Comparison of ENCODE assay signal across 14 mouse cellular contexts in genomic region chr3:30510646-30511045, GRCm38 (mm10). TPM values are rescaled to one million over a fixed set of nuclear protein-coding genes. Genes with fewer than 3 reads are reported as not detected.
DNase-seq lines count a peak whose midpoint lies in the region; ATAC-seq and TF ChIP-seq lines count a peak whose summit lies in the region.
"Had no signal": no experiment of that assay in that cellular context is flagged by ENCODE, and none has a peak within 500 bp of the region (broad histone marks: within the 10 kb centered on the region; RNA-seq: fewer than 3 reads in every experiment).

No protein-coding gene starts in this region.

- H3K9ac ChIP-seq in heart, embryonic 15.5 days: no peak overlapping the region
- H3K9ac ChIP-seq in midbrain, embryonic 16.5 days (ENCODE audit: low read depth, low read length): no peak overlapping the region
- no peak overlapping the region for H3K9ac ChIP-seq in kidney, embryonic 16.5 days (replicated peaks; ENCODE audit: low read length)
- H3K9ac ChIP-seq in stomach, embryonic 15.5 days: no peak overlapping the region

- intact Hi-C loops in heart, postnatal 10 days (cut with DNase I): loop anchor here (1.0 to 10.0 kb wide), 4 partner anchors 50 to 776 kb away; no protein-coding TSS in a partner anchor
- intact Hi-C loops in left cerebral cortex, adult 2 months (cut with DNase I): loop anchor here (10.0 kb wide), 1 partner anchor 496 kb away; no protein-coding TSS in a partner anchor

- WGBS in heart, embryonic 15.5 days: 26% methylated on average over 8 of the region's 8 CpGs
- WGBS in midbrain, embryonic 10.5 days: 3% methylated on average over 8 of the region's 8 CpGs
- WGBS in midbrain, embryonic 16.5 days: 15% methylated on average over 8 of the region's 8 CpGs
- WGBS in kidney, embryonic 16.5 days: 21% methylated on average over 8 of the region's 8 CpGs
- WGBS in stomach, embryonic 15.5 days: 35% methylated on average over 8 of the region's 8 CpGs

- H3K4me1 ChIP-seq in heart, embryonic 15.5 days (replicated peaks): peaks cover 43% of the 10 kb centered on the region
- peaks cover 88% of the 10 kb centered on the region for H3K4me1 ChIP-seq in midbrain, embryonic 10.5 days
- H3K4me1 ChIP-seq in midbrain, embryonic 16.5 days (ENCODE audit: control insufficient read depth, insufficient read depth, low read length): peaks cover 28% of the 10 kb centered on the region
- peaks cover 27% of the 10 kb centered on the region for H3K4me1 ChIP-seq in kidney, embryonic 16.5 days (ENCODE audit: insufficient read depth, low read length)
- peaks cover 2% of the 10 kb centered on the region; the same call in 1 of the 2 replicates for H3K4me1 ChIP-seq in stomach, embryonic 15.5 days

- ATAC-seq in heart, embryonic 15.5 days (replicated peaks; ENCODE audit: insufficient number of reproducible peaks, insufficient read depth, low FRiP score, low read depth): no peak
- no peak for ATAC-seq in midbrain, embryonic 16.5 days
- no peak for ATAC-seq in kidney, embryonic 16.5 days (ENCODE audit: low FRiP score, low TSS enrichment)
- no peak for ATAC-seq in stomach, embryonic 15.5 days (ENCODE audit: insufficient read depth, low FRiP score, low read depth)
- ATAC-seq: inflammation-experienced regulatory T-cells, adult 6 months had no signal

- H3K4me3 ChIP-seq in heart, embryonic 15.5 days: 0 out of 2 replicates have a peak overlapping the region, but pooled peaks have one; percentile 71
- peak overlapping the region; percentile 76 for H3K4me3 ChIP-seq in midbrain, embryonic 10.5 days
- H3K4me3 ChIP-seq in midbrain, embryonic 16.5 days (ENCODE audit: low read depth, low read length): no peak overlapping the region
- no peak overlapping the region for H3K4me3 ChIP-seq in kidney, embryonic 16.5 days (ENCODE audit: low read length)
- H3K4me3 ChIP-seq in stomach, embryonic 15.5 days (replicated peaks): peak overlapping the region; percentile 63
- H3K4me3 ChIP-seq in left cerebral cortex, adult 2 months: no peak overlapping the region

- DNase-seq in heart, postnatal 10 days: no peak
- no peak for DNase-seq in midbrain, embryonic 10.5 days (ENCODE audit: low spot score)
- no peak for DNase-seq in frontal cortex, postnatal 10 days (ENCODE audit: low spot score in 2 of 2)
- DNase-seq in left cerebral cortex, adult 2 months (ENCODE audit: extremely low spot score in 1 of 2, low spot score in 2 of 2): no peak
- DNase-seq: cerebellum, adult 9-11 months; layer of hippocampus, postnatal 36 days; lung, postnatal 14 days; right cerebral cortex, postnatal 25 days had no signal

- 0 out of 2 replicates have a peak overlapping the region, but pooled peaks have one; percentile 93 for H3K27ac ChIP-seq in heart, embryonic 15.5 days
- H3K27ac ChIP-seq in midbrain, embryonic 10.5 days (replicated peaks): no peak overlapping the region
- no peak overlapping the region for H3K27ac ChIP-seq in midbrain, embryonic 16.5 days (ENCODE audit: low read length)
- H3K27ac ChIP-seq in kidney, embryonic 16.5 days (ENCODE audit: low read length): peak overlapping the region; percentile 6; the same call in 1 of the 2 replicates
- peak overlapping the region; percentile 96; the same call in 1 of the 2 replicates for H3K27ac ChIP-seq in stomach, embryonic 15.5 days
- no peak overlapping the region for H3K27ac ChIP-seq in left cerebral cortex, adult 2 months

- peaks cover 68% of the 10 kb centered on the region for H3K27me3 ChIP-seq in heart, embryonic 15.5 days
- peaks cover 66% of the 10 kb centered on the region for H3K27me3 ChIP-seq in midbrain, embryonic 10.5 days (ENCODE audit: low read depth, poor library complexity, severe bottlenecking)
- H3K27me3 ChIP-seq in midbrain, embryonic 16.5 days (ENCODE audit: control insufficient read depth, insufficient read depth, low read depth, low read length): peaks cover 43% of the 10 kb centered on the region
- H3K27me3 ChIP-seq in kidney, embryonic 16.5 days (ENCODE audit: insufficient read depth, low read length): peaks cover 28% of the 10 kb centered on the region; the same call in 1 of the 2 replicates
- peaks cover 21% of the 10 kb centered on the region for H3K27me3 ChIP-seq in stomach, embryonic 15.5 days (replicated peaks)
- H3K27me3 ChIP-seq: CH12.LX had no signal

- H3K36me3 ChIP-seq in heart, embryonic 15.5 days: no peaks in the 10 kb centered on the region
- H3K36me3 ChIP-seq in midbrain, embryonic 10.5 days: no peaks in the 10 kb centered on the region
- no peaks in the 10 kb centered on the region for H3K36me3 ChIP-seq in midbrain, embryonic 16.5 days (ENCODE audit: control insufficient read depth, insufficient read depth, low read length)
- no peaks in the 10 kb centered on the region for H3K36me3 ChIP-seq in kidney, embryonic 16.5 days (ENCODE audit: insufficient read depth, low read length)
- no peaks in the 10 kb centered on the region for H3K36me3 ChIP-seq in stomach, embryonic 15.5 days

- no peaks in the 10 kb centered on the region for H3K9me3 ChIP-seq in heart, embryonic 15.5 days (replicated peaks)
- no peaks in the 10 kb centered on the region for H3K9me3 ChIP-seq in midbrain, embryonic 10.5 days (replicated peaks)
- H3K9me3 ChIP-seq in midbrain, embryonic 16.5 days (replicated peaks; ENCODE audit: control insufficient read depth, low read length, poor library complexity, severe bottlenecking): no peaks in the 10 kb centered on the region
- no peaks in the 10 kb centered on the region for H3K9me3 ChIP-seq in kidney, embryonic 16.5 days (ENCODE audit: low read length)
- no peaks in the 10 kb centered on the region for H3K9me3 ChIP-seq in stomach, embryonic 15.5 days

- no peak for TF ChIP-seq CTCF in left cerebral cortex, adult 2 months (IDR thresholded peaks at IDR 0.05)

- peak overlapping the region; percentile 97 for H3K4me2 ChIP-seq in heart, embryonic 15.5 days
- H3K4me2 ChIP-seq in midbrain, embryonic 16.5 days (ENCODE audit: low read length): no peak overlapping the region
- peak overlapping the region; percentile 87; the same call in 1 of the 2 replicates for H3K4me2 ChIP-seq in kidney, embryonic 16.5 days (replicated peaks; ENCODE audit: low read depth, low read length)
- peak overlapping the region; percentile 65 for H3K4me2 ChIP-seq in stomach, embryonic 15.5 days

RNA-seq across cellular contexts. Expression of gene Mecom, which starts 37.2 kb away (rescaled TPM):
- 17.3 and 24.1 TPM in 2 replicates for polyA plus RNA-seq in heart, embryonic 15.5 days (2015; fragmentation: Nextera tagmentation; extraction: Ambion mirVana)
- total RNA-seq in heart, postnatal 10 days (2021): 10 to 100 TPM; 27.4 to 35.8 TPM
- polyA plus RNA-seq in midbrain, embryonic 10.5 days (2016; fragmentation: Nextera tagmentation; extraction: Ambion mirVana): 22.6 and 34.8 TPM in 2 replicates
- polyA plus RNA-seq in midbrain, embryonic 16.5 days (2015; fragmentation: Nextera tagmentation; extraction: Ambion mirVana): 4.0 and 5.3 TPM in 2 replicates
- polyA plus RNA-seq in kidney, embryonic 16.5 days (2015; fragmentation: Nextera tagmentation; extraction: Ambion mirVana): 78.3 and 80.4 TPM in 2 replicates
- polyA plus RNA-seq in stomach, embryonic 15.5 days (2015; fragmentation: Nextera tagmentation; extraction: Ambion mirVana): 46.4 and 53.0 TPM in 2 replicates
- 1 to 10 TPM; 2.1 to 4.1 TPM for total RNA-seq in left cerebral cortex, adult 2 months (2021)
- total RNA-seq: CH12.LX had no signal
- polyA plus RNA-seq: inflammation-experienced regulatory T-cells, adult 6 months had no signal

Comparison
In these comparisons a context has a peak if more than half of its experiments do, and no peak if none do; other contexts are left out.
1. H3K4me3 ChIP-seq: peak in heart, embryonic 15.5 days (single experiment), midbrain, embryonic 10.5 days (single experiment) and stomach, embryonic 15.5 days (single experiment); none in midbrain, embryonic 16.5 days (single experiment), kidney, embryonic 16.5 days (single experiment) and left cerebral cortex, adult 2 months (single experiment).
2. H3K27ac ChIP-seq: peak in heart, embryonic 15.5 days (single experiment), kidney, embryonic 16.5 days (single experiment) and stomach, embryonic 15.5 days (single experiment); none in midbrain, embryonic 10.5 days (single experiment), midbrain, embryonic 16.5 days (single experiment) and left cerebral cortex, adult 2 months (single experiment).